Mouse (Mus musculus): Measurements from ENCODE around the gene Lrrc3.

GRCm38 (mm10) chr10:77901871-77902210 is 495 bp downstream of the Lrrc3 start:
- no peak for TF ChIP-seq TAL1 (IDR thresholded peaks at IDR 0.05; ENCODE audit: low read length)
- no peak for TF ChIP-seq GATA1 (IDR thresholded peaks at IDR 0.05; ENCODE audit: low read length)

Data from erythroblast, embryonic 14.5 days (primary cell).